Mouse (Mus musculus) gastrocnemius, adult 2 months (tissue): ENCODE results near the gene Sh3rf3. TPM values are rescaled to one million over a fixed set of nuclear protein-coding genes. Genes with fewer than 3 reads are reported as not detected.

Source experiments
- DNase-seq: peaks from one replicate; pipeline ENCODE4 v3.0.0; 2022
- H3K27ac ChIP-seq: fragments of 200-600 bp; 2 replicates; pipeline ENCODE4 v1.8.1; 2022; ENCODE audit warnings: mild to moderate bottlenecking
- H3K4me3 ChIP-seq: fragments of 200-600 bp; 2 replicates; pipeline ENCODE4 v1.8.1; 2022; ENCODE audit warnings: mild to moderate bottlenecking, moderate library complexity
- CTCF ChIP-seq: fragments of 200-600 bp; IDR thresholded peaks from 2 replicates; pipeline ENCODE4 v1.8.1; 2022; ENCODE audit warnings: antibody characterized with exemption, mild to moderate bottlenecking, moderate library complexity
- intact Hi-C: fragments of 180-260 bp; cut with DNase I; formaldehyde crosslinking; loops from one replicate; pipeline ENCODE4 v1.15.1; 2025
- total RNA-seq, 2 experiments: library from RNA; stranded (reverse); gene quantifications; 2 replicates each; pipeline ENCODE4 v1.2.3; 2021

Gene Sh3rf3
- total RNA-seq, 2 experiments from 2014 or later = 0.41 to 1.0 TPM

DNA sequence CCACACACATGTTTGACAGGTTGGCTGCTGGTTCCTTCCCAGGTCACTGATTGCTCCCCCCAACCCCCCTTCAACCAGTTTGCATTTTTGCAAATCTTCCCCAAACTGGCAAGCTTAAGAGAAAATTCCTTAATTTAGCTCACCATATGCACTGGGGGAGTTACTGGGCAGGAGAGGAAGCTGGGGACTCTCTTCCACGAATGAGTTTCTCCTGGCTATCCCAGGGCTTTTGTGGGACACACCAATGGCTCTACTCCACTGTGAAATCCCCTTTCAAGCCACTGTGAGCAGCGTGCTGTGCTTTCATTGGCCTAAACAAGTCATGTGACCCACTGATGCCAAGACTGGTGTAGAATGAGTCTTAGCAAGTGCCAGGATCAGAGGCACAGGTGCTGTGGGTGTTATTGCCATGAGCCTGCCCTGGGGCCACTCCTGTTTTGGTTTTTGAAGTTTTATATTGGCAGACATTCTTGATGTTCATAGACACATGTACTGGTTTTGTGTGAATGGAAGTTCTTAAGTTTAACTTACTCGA lies 83.9 kb downstream of the Sh3rf3 start:
- intact Hi-C loops = no loop called here

DNA sequence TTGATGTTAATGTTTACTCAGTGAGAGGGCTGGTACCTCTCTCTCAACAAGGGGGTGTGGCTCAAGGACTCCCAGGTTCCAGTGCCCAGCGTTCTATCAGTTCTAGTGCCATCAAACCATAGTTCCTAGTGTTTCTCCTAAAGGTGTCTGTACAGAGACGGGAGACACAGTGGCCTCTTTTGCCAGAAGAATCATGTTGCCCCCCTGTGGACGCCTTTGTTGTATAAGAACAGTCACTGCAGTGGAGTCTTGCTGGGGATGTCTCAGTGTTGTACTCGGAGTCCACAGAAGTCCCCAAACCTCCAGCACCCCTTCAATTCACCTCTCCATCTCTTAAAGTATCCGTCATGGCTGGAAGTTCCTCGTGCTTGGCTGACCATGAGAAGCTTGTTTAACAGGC lies 92.1 kb downstream of the Sh3rf3 start:
- Histone ChIP-seq H3K4me3 (no peak overlapping the region), H3K27ac (no peak overlapping the region)
- no peak for DNase-seq

More for the DNA sequence above, 83.9 kb downstream of the Sh3rf3 start:
- no peak overlapping the region for H3K4me3 ChIP-seq
- H3K27ac ChIP-seq = no peak overlapping the region
- no peak for DNase-seq
- no peak for TF ChIP-seq CTCF

DNA sequence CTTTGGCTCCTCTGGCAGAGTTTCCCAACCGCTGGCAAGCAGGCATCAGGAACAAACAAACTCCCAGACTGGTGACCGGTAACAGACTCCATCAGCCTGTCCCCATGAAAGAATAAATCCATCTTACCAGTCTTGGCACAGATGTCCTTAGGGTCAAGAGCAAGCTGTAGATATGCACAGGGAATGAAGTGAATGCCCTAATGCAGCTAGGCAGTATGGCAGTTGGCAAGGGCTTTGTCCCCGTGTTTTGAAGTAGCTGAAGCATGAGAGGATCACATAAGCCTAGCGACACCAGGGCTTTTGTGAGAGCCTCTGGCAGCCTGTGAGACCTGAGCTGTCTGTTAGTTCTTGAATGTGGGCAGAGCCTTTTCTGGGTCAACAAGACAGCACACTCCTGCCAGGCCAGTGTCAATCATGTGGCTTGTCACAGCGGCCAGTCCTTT lies 93.9 kb downstream of the Sh3rf3 start:
- H3K27ac ChIP-seq = no peak overlapping the region
- no peak overlapping the region for H3K4me3 ChIP-seq
- intact Hi-C loops = no loop called here
- TF ChIP-seq CTCF = no peak
- DNase-seq = peak; percentile 43

More for the DNA sequence above, 92.1 kb downstream of the Sh3rf3 start:
- intact Hi-C loops = no loop called here
- TF ChIP-seq CTCF = no peak

DNA sequence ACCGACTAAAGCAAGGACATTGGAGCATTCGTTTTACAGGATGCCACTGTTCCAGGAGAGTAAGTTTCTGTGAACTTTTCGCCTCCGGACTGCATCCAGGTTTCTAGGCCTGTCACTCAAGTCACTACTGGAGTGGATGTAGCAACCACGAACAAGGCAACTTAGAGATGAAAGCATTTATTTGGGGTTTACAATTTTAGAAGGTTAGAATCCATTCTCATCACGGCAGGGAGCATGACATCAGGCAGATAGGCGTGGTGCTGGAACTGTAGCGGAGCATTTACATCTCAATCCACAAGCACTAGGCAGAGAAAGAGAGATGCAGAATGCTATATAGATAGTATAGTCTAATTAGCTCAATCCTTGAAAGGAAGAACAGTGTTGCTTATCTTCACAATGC lies 95.3 kb downstream of the Sh3rf3 start:
- no peak for TF ChIP-seq CTCF
- intact Hi-C loops = no loop called here
- Histone ChIP-seq H3K4me3 (no peak overlapping the region), H3K27ac (no peak overlapping the region)
- DNase-seq = no peak

DNA sequence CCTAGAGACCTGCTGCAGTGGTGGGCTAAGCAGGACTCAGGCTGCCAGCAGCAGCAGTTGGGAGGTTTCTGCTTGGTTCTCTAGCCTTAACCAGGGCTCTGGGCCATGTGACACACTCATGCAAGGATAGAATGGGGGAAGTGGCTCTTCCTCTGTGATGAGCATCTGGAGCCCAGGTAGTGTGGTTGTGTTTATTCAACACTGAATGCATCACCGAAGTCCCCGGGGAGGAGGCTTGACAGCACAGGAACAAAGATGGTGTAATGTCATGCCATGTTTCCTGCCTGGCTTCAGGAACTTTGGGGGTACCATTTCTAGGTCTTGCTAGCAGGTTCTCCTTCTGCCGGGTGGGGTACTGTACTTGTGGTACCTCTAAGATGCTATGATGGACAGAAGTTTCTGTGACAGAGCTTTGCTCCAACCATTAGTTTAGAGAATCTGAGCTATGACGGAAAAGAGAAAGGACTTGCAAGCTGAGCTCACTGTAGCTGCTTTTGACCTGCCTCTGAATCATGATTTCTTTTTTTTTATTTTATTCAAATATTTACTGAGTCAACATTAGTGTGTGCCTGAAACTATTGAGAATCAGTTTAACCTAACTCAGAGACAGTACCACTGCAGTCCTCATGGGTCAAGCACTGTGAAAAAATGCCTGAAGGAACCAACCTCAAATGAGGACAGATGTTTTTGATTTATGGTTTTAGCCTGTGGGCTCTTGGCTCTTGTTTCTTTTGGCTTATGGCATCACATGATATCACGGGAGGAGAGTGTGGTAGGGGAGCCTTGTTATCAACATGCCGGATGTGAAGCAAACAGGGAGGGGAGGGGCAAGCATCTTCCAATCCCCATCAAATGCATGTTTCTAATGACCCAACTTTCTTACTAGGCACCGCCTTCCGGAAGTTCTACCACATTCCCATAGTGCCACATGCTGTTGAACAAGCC lies 102.4 kb downstream of the Sh3rf3 start:
- no peak for DNase-seq
- intact Hi-C loops = no loop called here
- no peak for TF ChIP-seq CTCF

DNA sequence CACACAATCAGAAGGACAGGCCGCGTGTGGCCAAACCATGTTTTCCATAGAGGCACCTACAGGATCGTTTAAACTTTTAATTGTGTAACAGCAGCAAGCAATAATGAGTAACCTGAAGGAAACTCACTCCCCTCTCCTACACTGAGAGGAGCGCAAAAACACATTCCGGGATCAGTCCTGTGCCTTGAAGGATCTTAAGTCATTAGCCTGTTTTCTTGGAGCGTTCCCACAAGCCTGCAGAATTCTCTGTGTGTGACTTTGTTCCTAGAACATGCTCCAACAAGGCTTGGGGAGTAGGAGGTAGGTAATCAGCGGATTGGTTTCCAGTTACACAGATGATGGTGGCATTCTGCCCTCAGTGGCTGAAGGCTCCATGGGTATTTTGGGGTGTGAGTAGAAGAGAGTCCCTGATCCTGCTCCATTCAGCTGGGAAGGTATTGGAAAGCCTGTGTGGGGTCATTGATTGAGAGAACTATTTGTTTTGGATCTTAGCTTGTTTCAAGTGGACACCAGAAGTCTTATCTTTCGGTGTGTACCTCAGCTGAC lies 108.6 kb downstream of the Sh3rf3 start:
- intact Hi-C loops = no loop called here
- TF ChIP-seq CTCF = no peak
- H3K27ac ChIP-seq = no peak overlapping the region
- H3K4me3 ChIP-seq = no peak overlapping the region
- DNase-seq = no peak

More for the DNA sequence above, 102.4 kb downstream of the Sh3rf3 start:
- Histone ChIP-seq H3K27ac (no peak overlapping the region), H3K4me3 (no peak overlapping the region)

DNA sequence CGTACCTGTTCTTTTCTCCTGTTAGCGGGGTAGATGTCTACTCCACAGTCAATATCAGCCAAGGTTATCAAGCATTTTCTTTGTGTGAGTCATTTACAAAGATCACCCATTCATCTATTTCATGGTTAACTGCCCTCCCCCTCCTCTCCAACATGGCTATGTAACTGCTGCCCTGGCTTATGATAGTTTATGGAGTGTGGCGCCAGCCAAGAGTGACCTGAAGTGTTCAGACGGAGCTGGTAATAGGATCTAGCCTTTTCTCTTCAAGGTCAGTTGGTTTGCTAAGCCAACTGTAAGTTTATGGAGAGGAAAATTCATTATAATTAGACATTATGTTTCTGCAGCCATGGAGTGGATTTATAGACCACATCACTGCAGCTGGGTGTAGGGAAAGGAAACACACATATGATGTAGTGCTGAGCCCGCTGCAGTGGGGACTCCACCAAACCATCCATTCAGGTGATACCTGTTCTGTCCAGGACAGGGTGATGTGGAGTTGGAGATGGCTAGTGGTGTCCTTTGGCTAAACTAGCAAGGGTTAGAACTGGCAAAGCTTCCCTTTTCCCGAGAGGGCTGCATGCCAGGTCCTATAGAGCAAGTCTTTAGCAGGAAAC lies 109.2 kb downstream of the Sh3rf3 start:
- H3K27ac ChIP-seq = no peak overlapping the region
- intact Hi-C loops = no loop called here
- no peak overlapping the region for H3K4me3 ChIP-seq
- no peak for DNase-seq
- no peak for TF ChIP-seq CTCF

DNA sequence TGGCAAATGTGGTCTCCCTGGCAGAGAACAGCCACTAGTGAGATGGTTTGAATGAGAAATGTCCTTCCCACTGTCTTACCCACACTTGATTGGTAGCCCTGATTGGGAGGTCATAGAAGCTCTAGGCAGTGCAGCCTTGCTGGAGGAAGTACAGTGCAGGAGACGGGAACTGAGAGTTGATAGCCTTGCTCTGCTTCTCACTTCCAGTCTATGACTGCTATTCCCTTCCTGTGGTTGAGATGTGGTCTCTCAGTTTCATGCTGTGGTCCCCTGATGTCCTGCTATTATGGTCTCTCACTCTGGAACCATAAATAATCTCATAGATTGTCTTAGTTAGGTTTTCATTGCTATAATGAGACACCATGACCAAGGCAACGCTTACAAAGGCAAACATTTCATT lies 109.8 kb downstream of the Sh3rf3 start:
- Histone ChIP-seq H3K27ac (no peak overlapping the region), H3K4me3 (no peak overlapping the region)
- intact Hi-C loops = no loop called here
- TF ChIP-seq CTCF = no peak
- no peak for DNase-seq

DNA sequence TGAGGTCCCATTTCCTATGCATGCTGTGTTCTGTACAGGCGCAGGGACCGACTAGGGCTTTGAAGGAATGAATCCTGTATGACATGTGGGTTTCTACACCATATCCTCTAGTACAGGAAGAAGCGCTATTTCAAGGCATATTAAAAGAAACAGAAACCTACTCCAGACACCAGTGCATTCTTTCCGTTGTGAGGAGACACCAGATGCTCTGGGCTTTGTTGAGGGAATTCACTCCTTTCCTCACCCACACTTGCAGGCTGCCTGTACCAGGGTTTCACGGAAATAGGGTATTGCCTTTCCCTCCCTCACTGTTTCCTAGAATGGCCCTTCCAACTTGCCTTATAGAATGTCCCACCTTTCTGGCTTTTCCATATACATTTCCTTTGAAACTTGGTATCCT lies 113.4 kb downstream of the Sh3rf3 start:
- no peak for TF ChIP-seq CTCF
- no peak overlapping the region for H3K27ac ChIP-seq
- H3K4me3 ChIP-seq = no peak overlapping the region
- intact Hi-C loops = no loop called here
- no peak for DNase-seq

DNA sequence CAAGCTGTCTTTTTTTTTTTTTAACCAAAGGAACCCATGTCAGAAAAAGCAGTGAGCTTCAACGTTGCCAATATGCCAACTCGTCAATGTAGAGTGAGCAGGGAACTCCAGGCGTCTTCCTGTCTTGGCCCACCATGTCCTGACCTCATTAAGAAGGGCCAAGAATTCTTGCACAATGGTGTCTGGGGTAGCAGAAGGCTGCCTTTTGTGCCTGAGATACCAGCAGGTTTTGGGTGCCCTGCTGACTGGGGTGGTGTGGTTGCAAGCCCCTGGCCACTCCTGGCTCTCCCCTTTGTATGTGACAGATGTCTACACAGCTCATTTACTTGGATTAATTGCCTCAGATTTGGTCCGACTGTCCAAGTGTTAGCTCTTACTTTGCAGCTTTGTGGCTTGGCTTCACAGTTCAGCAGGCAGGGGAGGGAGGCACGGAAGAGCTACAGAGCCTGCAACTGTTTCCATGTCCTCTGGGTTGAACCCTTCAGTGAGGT lies 115.8 kb downstream of the Sh3rf3 start:
- intact Hi-C loops = no loop called here
- H3K4me3 ChIP-seq = no peak overlapping the region
- H3K27ac ChIP-seq = no peak overlapping the region
- DNase-seq = no peak
- no peak for TF ChIP-seq CTCF

DNA sequence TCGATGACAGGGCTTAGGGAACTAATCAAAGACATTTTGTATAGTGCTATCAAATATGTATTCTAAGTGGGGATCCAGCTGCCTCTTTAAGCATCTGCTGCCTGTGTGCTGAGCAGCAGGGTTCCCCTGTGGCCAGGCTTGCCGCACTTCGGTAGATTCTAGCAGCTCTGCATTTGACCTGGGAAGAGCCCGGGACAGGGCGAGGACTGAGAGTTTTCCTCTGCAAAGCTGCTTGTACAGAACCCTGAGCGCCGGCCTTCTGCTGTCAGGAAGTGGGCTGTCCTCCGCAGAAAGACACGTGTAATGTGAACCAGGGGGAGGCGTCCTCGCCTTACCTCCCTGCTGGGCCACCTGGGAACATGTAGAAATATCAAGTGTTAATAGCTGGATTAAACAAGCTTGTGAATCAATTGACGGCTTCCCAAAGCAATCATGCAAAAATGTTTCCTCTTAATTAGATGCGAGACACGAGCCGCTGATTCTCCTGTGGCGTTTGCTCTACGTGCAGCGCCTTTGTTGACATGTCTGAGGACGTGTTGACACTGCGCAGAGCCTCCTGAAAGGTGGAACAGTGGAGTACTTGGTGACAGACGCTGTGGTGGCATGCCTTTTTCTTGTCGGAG lies 119.1 kb downstream of the Sh3rf3 start:
- Histone ChIP-seq H3K27ac (no peak overlapping the region), H3K4me3 (no peak overlapping the region)
- TF ChIP-seq CTCF = no peak
- DNase-seq = peak; percentile 22
- intact Hi-C loops = no loop called here

DNA sequence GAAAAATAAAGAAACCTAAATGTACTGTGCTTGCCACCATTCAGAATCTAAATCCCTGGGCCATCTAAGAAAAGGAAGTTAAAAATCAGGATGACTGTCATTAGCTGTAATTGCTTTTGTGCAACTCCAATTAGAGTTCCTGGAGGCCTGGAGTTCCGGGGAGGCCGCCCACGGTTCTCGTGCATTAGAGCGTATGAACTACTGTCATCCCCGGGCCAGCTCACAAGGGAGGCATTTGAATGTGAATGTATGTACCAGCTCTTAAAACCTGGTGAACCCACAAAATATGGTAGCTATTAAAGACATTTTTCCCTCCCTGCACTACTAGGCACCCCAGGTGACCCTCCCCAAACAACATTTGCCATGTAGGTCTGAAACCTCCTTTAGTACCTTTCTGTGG lies 122.4 kb downstream of the Sh3rf3 start:
- DNase-seq = no peak
- no peak for TF ChIP-seq CTCF
- Histone ChIP-seq H3K4me3 (no peak overlapping the region), H3K27ac (no peak overlapping the region)
- intact Hi-C loops = no loop called here
